Mouse (Mus musculus) thymus, adult 2 months (tissue): ENCODE results near the gene Psma4.

ENCODE experiments used
- CTCF ChIP-seq: fragments of 200-500 bp; IDR thresholded peaks from 2 replicates; pipeline ENCODE4 v1.5.1; 2012; ENCODE audit warnings: mild to moderate bottlenecking, control low read depth, low read length, moderate library complexity, borderline replicate concordance; ENCODE audit not compliant: control insufficient read depth, poor library complexity, insufficient read depth; ENCODE audit errors: extremely low read depth
- POLR2A ChIP-seq: fragments of 200-500 bp; IDR thresholded peaks from 2 replicates; pipeline ENCODE4 v1.6.1; 2012; ENCODE audit warnings: mild to moderate bottlenecking, low read length, control low read depth, moderate library complexity; ENCODE audit not compliant: control insufficient read depth, poor library complexity, insufficient read depth; ENCODE audit errors: extremely low read depth

GRCm38 (mm10) chr9:54980674-54981073, 30.1 kb downstream of the Psma4 start, which contains the start of gene Chrna5:
- TF ChIP-seq POLR2A: no peak
- no peak for TF ChIP-seq CTCF
